Mouse (Mus musculus) gastrocnemius, postnatal 14 days (tissue): ENCODE measurements around the gene Vmn2r98. TPM values are rescaled to one million over a fixed set of nuclear protein-coding genes. Genes with fewer than 3 reads are reported as not detected.
"Not testable (repeated sequence)": the region's sequence is repeated elsewhere in the genome, so short reads cannot be mapped to it uniquely, and the experiment has no call there.

ENCODE experiments used
- DNase-seq: peaks from one replicate; pipeline ENCODE4 v3.0.0; 2021; ENCODE audit warnings: mixed read lengths
- intact Hi-C: fragments of 180-260 bp; cut with DNase I; formaldehyde crosslinking; loops from one replicate; pipeline ENCODE4 v1.15.1; 2025; ENCODE audit warnings: low total_unique reads
- long read RNA-seq, 2 experiments: library from polyadenylated mRNA; stranded (forward); transcript quantifications; one replicate each; pipeline ENCODE4 v2.0.0; 2021
- total RNA-seq, 2 experiments: library from RNA; stranded (reverse); gene quantifications; 2 replicates each; pipeline ENCODE4 v1.2.3; 2021

The Vmn2r98 gene
- total RNA-seq = not detected
- long read RNA-seq, experiment 1 = 0 reads
- long read RNA-seq, experiment 2 = 0 reads

DNA sequence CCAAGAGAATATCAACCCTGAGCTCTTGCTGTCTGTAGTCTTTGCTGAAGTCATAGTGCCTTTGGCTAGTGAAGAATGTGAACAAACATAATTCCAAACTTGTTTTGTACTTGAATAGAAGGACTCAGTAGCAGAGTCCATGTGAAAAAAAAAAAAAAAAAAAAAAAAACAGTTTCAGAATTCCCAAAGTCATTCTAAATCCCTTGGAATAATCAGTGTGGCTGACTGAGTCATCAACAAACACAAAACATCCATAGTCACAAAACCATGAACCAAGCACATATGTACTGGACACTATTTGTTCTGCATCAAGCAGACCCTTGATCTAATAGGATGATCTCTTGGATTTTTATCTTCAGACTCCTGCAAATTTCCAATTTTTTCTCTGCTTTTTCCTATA is at the start of gene Vmn2r98:
Gene Vmn2r98, plus strand, starts transcription at position 301 of the 400 bp plus-strand sequence.
- intact Hi-C loops, DNase-seq: not testable (repeated sequence)

DNA sequence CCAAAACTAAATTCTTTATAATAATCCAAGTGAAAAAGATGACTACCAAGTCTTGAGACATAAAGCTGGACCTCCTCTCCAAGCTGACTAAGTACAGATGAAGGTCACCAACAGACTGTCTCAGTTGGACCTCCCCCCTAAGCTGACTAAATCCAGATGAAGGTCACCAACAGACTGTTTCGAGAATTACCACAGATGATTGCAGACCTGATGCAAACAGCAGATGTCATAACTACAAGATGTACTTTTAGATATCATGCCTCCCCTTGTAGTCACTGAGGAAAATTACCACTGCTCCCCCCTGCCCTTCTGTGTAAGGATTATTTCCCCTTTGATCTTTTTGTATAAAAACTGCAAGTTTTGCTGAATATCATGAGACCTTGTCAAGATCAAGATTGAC is 21.8 kb upstream of the Vmn2r98 start:
- intact Hi-C loops, DNase-seq: not testable (repeated sequence)

DNA sequence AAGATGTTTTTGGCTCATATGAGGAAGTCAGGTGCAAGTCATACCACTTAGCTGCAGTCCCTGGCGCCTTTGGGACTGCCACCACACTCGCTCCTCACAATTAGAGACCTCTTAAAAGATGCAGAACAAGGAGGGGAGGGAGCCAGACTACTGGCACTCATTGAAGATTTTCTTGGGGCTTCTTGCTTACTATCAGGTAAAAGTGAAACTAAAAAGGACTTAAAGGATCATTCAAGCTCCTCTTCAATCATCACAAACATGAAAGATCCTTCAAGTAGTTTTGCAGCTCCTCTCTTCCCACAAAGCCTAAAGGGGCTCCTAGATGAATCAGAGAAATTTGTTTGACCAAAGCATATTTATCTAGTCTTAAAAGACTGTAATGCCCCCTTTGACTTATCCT is 21.3 kb upstream of the Vmn2r98 start:
- intact Hi-C loops = no loop called here
- no peak for DNase-seq

DNA sequence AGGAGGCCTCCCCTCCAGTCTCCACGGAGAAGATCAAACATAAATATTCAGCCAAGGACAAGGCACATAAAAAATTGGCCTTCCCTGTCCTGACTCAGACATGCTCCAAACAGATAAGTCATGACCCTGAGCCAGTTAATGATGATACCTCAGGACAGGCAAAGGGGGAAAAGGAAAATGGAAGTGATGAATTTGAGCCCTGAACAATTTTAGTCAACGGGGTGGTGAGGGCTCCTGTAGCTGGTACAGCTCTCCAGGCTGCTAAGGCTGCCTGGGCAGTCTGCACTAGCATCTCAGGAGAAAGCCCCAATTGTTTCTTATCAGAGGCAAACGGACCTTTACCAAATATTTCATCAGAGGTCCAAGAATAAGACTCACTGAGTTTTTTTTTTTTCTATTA is 20.5 kb upstream of the Vmn2r98 start:
- no peak for DNase-seq
- intact Hi-C loops = no loop called here

Other genes starting within 250 kb of the Vmn2r98 start
- gene Vmn2r97, start 139.2 kb upstream of the Vmn2r98 start, total RNA-seq = not detected